Mouse (Mus musculus) midbrain, embryonic 16.5 days (tissue): ENCODE measurements around the gene Rab30. TPM values are rescaled to one million over a fixed set of nuclear protein-coding genes. Genes with fewer than 3 reads are reported as not detected.

Experiments
- ATAC-seq: fragments of 200-750 bp; cut with Nextera tagmentation; 2 replicates; pipeline ENCODE4 v1.8.0; 2017; ENCODE audit warnings: moderate TSS enrichment
- H3K27ac ChIP-seq: fragments of 300-500 bp; sonication (generic); 2 replicates; pipeline ENCODE4 v1.5.1; 2014; ENCODE audit warnings: mild to moderate bottlenecking, low read length, mixed read lengths
- H3K27me3 ChIP-seq: fragments of 300-500 bp; sonication (generic); 2 replicates; pipeline ENCODE4 v1.6.1; 2014; ENCODE audit warnings: low read depth, low read length, mixed read lengths; ENCODE audit not compliant: control insufficient read depth, insufficient read depth
- H3K36me3 ChIP-seq: fragments of 300-500 bp; sonication (generic); 2 replicates; pipeline ENCODE4 v1.6.1; 2014; ENCODE audit warnings: mild to moderate bottlenecking, low read length, moderate library complexity, mixed read lengths; ENCODE audit not compliant: control insufficient read depth, insufficient read depth
- H3K4me1 ChIP-seq: fragments of 300-500 bp; sonication (generic); 2 replicates; pipeline ENCODE4 v1.6.1; 2014; ENCODE audit warnings: mild to moderate bottlenecking, low read length, mixed read lengths; ENCODE audit not compliant: control insufficient read depth, insufficient read depth
- H3K4me2 ChIP-seq: fragments of 300-500 bp; sonication (generic); 2 replicates; pipeline ENCODE4 v1.6.1; 2014; ENCODE audit warnings: mild to moderate bottlenecking, low read length, mixed read lengths
- H3K4me3 ChIP-seq: fragments of 300-500 bp; sonication (generic); 2 replicates; pipeline ENCODE4 v1.5.1; 2014; ENCODE audit warnings: low read depth, mild to moderate bottlenecking, low read length, moderate library complexity, mixed read lengths
- H3K9ac ChIP-seq: fragments of 300-500 bp; sonication (generic); 2 replicates; pipeline ENCODE4 v1.6.1; 2014; ENCODE audit warnings: low read depth, low read length, mixed read lengths
- H3K9me3 ChIP-seq: fragments of 300-500 bp; sonication (generic); replicated peaks from 2 replicates; pipeline ENCODE4 v1.6.1; 2014; ENCODE audit warnings: mild to moderate bottlenecking, low read length, mixed read lengths; ENCODE audit not compliant: control insufficient read depth, poor library complexity, severe bottlenecking
- WGBS: fragments of 180-500 bp; shearing (Covaris S2); extraction: QIAGEN DNeasy Blood & Tissue Kit; methylation state at CpG from one replicate; pipeline ENCODE4 v1.1.7; 2014; 5-methylcytosine and 5-hydroxymethylcytosine counted together
- polyA plus RNA-seq: library from polyadenylated mRNA; unstranded; fragments of >200 nt; fragmentation: Nextera tagmentation; extraction: Ambion mirVana; gene quantifications from 2 replicates; pipeline ENCODE4 v1.2.1, GENCODE M21; 2015

Gene Rab30
- polyA plus RNA-seq, 1 experiment from 2014 or later, result 19.9 TPM

- peak within 1 kb of the TSS; percentile 64 for H3K4me2 ChIP-seq
- under 1% methylated on average over 53 of the region's 53 CpGs for WGBS
- ATAC-seq, result peak; percentile 90
Observed at GRCm38 (mm10) chr7:92874116-92874675, 132.8 kb downstream of the Rab30 start, which contains the start of the genes Ddias and Prcp. Ddias (minus strand) TSS chr7:92874247. Prcp (plus strand) TSS chr7:92874470.

GRCm38 (mm10) chr7:92874761-92875408, 133.5 kb downstream of the Rab30 start:
- Histone ChIP-seq H3K4me1 (peaks cover 14% of the 10 kb centered on the region), H3K4me2 (peak overlapping the region; percentile 64), H3K9ac (peak overlapping the region; percentile 82), H3K36me3 (no peaks in the 10 kb centered on the region), H3K4me3 (peak overlapping the region; percentile 58), H3K27ac (peak overlapping the region; percentile 97), H3K9me3 (no peaks in the 10 kb centered on the region), H3K27me3 (no peaks in the 10 kb centered on the region)
- ATAC-seq, result peak; percentile 92
- under 1% methylated on average over 28 of the region's 29 CpGs for WGBS

More at GRCm38 (mm10) chr7:92874116-92874675, 132.8 kb downstream of the Rab30 start, which contains the start of the genes Ddias and Prcp:
- peak within 1 kb of the TSS; percentile 58 for H3K4me3 ChIP-seq
- no peaks in the 10 kb centered on the region for H3K9me3 ChIP-seq
- peaks cover 14% of the 10 kb centered on the region for H3K4me1 ChIP-seq
- no peaks in the 10 kb centered on the region for H3K27me3 ChIP-seq
- H3K27ac ChIP-seq, result peak within 1 kb of the TSS; percentile 97
- H3K36me3 ChIP-seq, result no peaks in the 10 kb centered on the region
- H3K9ac ChIP-seq, result peak within 1 kb of the TSS; percentile 82

DNA sequence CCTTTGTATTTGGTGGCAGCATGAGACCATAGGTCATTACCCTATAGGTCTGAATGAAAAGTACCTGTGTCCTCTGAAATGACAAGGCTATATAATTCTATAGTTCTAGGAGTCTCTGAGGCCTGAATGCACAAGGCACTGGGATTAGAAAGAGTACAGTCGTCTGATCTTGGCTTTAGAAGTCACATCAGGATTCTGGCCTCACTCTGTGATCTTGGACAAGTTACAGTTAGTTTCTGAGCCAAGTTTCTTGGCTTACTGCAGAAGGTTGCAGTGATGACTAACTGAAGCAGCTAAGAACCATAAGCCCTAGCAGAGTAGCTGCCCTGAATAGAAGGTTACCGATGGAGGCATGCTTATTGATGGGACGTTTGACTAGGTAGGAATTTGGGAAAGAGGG, 134.7 kb downstream of the Rab30 start:
- peaks cover 14% of the 10 kb centered on the region for H3K4me1 ChIP-seq
- H3K9me3 ChIP-seq, result no peaks in the 10 kb centered on the region
- ATAC-seq, result no peak
- H3K27me3 ChIP-seq, result no peaks in the 10 kb centered on the region
- no peak overlapping the region for H3K9ac ChIP-seq
- 41% methylated on average over 3 of the region's 3 CpGs for WGBS
- H3K36me3 ChIP-seq, result no peaks in the 10 kb centered on the region
- peak overlapping the region; percentile 58 for H3K4me3 ChIP-seq
- no peak overlapping the region; the same call in 1 of the 2 replicates for H3K27ac ChIP-seq
- peak overlapping the region; percentile 64 for H3K4me2 ChIP-seq

GRCm38 (mm10) chr7:92876538-92876937, 135.1 kb downstream of the Rab30 start:
- Histone ChIP-seq H3K9ac (no peak overlapping the region), H3K27me3 (no peaks in the 10 kb centered on the region), H3K4me2 (peak overlapping the region; percentile 5; the same call in 1 of the 2 replicates), H3K4me3 (no peak overlapping the region), H3K4me1 (peaks cover 14% of the 10 kb centered on the region), H3K36me3 (no peaks in the 10 kb centered on the region), H3K9me3 (no peaks in the 10 kb centered on the region), H3K27ac (no peak overlapping the region)
- WGBS, result 57% methylated on average over 7 of the region's 7 CpGs
- no peak for ATAC-seq

GRCm38 (mm10) chr7:92878575-92879285, 137.3 kb downstream of the Rab30 start:
- Histone ChIP-seq H3K27me3 (no peaks in the 10 kb centered on the region), H3K36me3 (no peaks in the 10 kb centered on the region), H3K4me2 (no peak overlapping the region), H3K9me3 (no peaks in the 10 kb centered on the region), H3K4me3 (no peak overlapping the region), H3K27ac (no peak overlapping the region), H3K9ac (no peak overlapping the region), H3K4me1 (peaks cover 10% of the 10 kb centered on the region)
- ATAC-seq, result no peak
- 85% methylated on average over 7 of the region's 7 CpGs for WGBS

- Histone ChIP-seq H3K9me3 (no peaks in the 10 kb centered on the region), H3K27me3 (no peaks in the 10 kb centered on the region), H3K4me3 (no peak overlapping the region), H3K4me2 (no peak overlapping the region), H3K27ac (no peak overlapping the region), H3K9ac (no peak overlapping the region), H3K4me1 (no peaks in the 10 kb centered on the region), H3K36me3 (no peaks in the 10 kb centered on the region)
- no peak for ATAC-seq
- 82% methylated on average over 9 of the region's 9 CpGs for WGBS
Observed at GRCm38 (mm10) chr7:92883850-92884716, 142.7 kb downstream of the Rab30 start.

- Histone ChIP-seq H3K4me1 (no peaks in the 10 kb centered on the region), H3K36me3 (no peaks in the 10 kb centered on the region), H3K9me3 (no peaks in the 10 kb centered on the region), H3K9ac (no peak overlapping the region), H3K27me3 (no peaks in the 10 kb centered on the region), H3K4me3 (no peak overlapping the region), H3K27ac (no peak overlapping the region), H3K4me2 (no peak overlapping the region)
- ATAC-seq, result no peak
- WGBS, result 87% methylated on average over 6 of the region's 6 CpGs
Observed at GRCm38 (mm10) chr7:92884998-92885660, 143.7 kb downstream of the Rab30 start.

DNA sequence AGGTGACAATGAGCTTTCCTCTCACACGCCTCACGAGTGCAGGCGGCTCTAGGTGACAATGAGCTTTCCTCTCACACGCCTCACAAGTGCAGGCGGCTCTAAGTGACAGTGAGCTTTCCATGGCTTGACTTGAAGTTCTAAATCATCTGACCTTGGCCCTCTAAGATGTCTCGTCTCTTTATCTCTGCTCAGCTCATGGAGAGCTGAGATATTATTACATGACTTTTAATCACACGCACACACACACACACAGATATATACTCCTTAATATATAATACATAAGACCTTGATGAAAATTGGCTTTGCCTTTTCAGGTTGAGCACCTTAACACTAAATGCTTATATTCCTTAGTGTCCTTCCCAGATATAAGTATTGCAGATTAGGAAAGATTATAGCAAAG, 145.4 kb downstream of the Rab30 start:
- H3K36me3 ChIP-seq, result no peaks in the 10 kb centered on the region
- H3K4me3 ChIP-seq, result no peak overlapping the region
- ATAC-seq, result no peak

More for the DNA sequence above, 145.4 kb downstream of the Rab30 start:
- Histone ChIP-seq H3K4me2 (no peak overlapping the region), H3K9me3 (no peaks in the 10 kb centered on the region), H3K9ac (no peak overlapping the region), H3K27me3 (no peaks in the 10 kb centered on the region), H3K27ac (no peak overlapping the region), H3K4me1 (no peaks in the 10 kb centered on the region)
- WGBS, result 87% methylated on average over 7 of the region's 7 CpGs
